20 mouse cellular contexts compared by ENCODE assay signal in genomic region chr14:48087298-48087830, GRCm38 (mm10). TPM values are rescaled to one million over a fixed set of nuclear protein-coding genes. Genes with fewer than 3 reads are reported as not detected.
A peak's percentile ranks its signal among the peaks of the same experiment; 100 is the strongest.
DNase-seq lines count a peak whose midpoint lies in the region; ATAC-seq and TF ChIP-seq lines count a peak whose summit lies in the region.
"Had no signal": no experiment of that assay in that cellular context is flagged by ENCODE, and none has a peak within 500 bp of the region (broad histone marks: within the 10 kb centered on the region; RNA-seq: fewer than 3 reads in every experiment).

No protein-coding gene starts in this region.

- in situ Hi-C loops in CH12.LX (cut with MboI; ENCODE audit: low pct_ligation_motif_present, low pct_unique_long_range_greater_than_20kb, low sequenced_read_pairs), result no loop called here

- no peaks in the 10 kb centered on the region for H3K27me3 ChIP-seq in CH12.LX (replicated peaks)
- no peaks in the 10 kb centered on the region for H3K27me3 ChIP-seq in neural tube, embryonic 11.5 days (ENCODE audit: control insufficient read depth, insufficient read depth, low read length)
- H3K27me3 ChIP-seq: kidney, embryonic 15.5 days had no signal

- TF ChIP-seq EP300 in CH12.LX (IDR thresholded peaks at IDR 0.05; ENCODE audit: low read length), result no peak

- dilution Hi-C loops in CH12.LX (cut with MboI; ENCODE audit: extremely low pct_ligation_motif_present, extremely low pct_unique_long_range_greater_than_20kb, low sequenced_read_pairs), result no loop called here

- no peak for TF ChIP-seq CTCF in CH12.LX (conservative IDR thresholded peaks at IDR 0.05 in 1 of 2, IDR thresholded peaks at IDR 0.05 in 1 of 2; ENCODE audit: low read depth in 2 of 2, low read length in 2 of 2)

- intact Hi-C loops in left cerebral cortex, postnatal 4 days (cut with DNase I), result no loop called here

- no peaks in the 10 kb centered on the region for H3K9me3 ChIP-seq in CH12.LX (replicated peaks; ENCODE audit: low read length)
- no peaks in the 10 kb centered on the region for H3K9me3 ChIP-seq in neural tube, embryonic 11.5 days (ENCODE audit: control insufficient read depth, low read length)
- H3K9me3 ChIP-seq: embryonic facial prominence, embryonic 12.5 days; G1E; kidney, embryonic 15.5 days; midbrain, embryonic 12.5 days had no signal

- H3K4me3 ChIP-seq in CH12.LX (replicated peaks in 1 of 3; ENCODE audit: low read depth in 2 of 3, low read length in 2 of 3, poor library complexity in 1 of 3), result no peak overlapping the region
- H3K4me3 ChIP-seq in neural tube, embryonic 11.5 days (ENCODE audit: low read depth, low read length), result no peak overlapping the region
- H3K4me3 ChIP-seq: embryonic facial prominence, embryonic 12.5 days; erythroblast, embryonic 14.5 days; kidney, embryonic 15.5 days; midbrain, embryonic 12.5 days; myocyte had no signal

- peak overlapping the region; percentile 19; the same call in 1 of the 2 replicates for H3K4me2 ChIP-seq in CH12.LX (ENCODE audit: insufficient read depth, low read depth, poor library complexity, severe bottlenecking)
- no peak overlapping the region for H3K4me2 ChIP-seq in neural tube, embryonic 11.5 days (ENCODE audit: low read depth)
- H3K4me2 ChIP-seq: embryonic facial prominence, embryonic 12.5 days; kidney, embryonic 15.5 days; midbrain, embryonic 12.5 days had no signal

- H3K9ac ChIP-seq in CH12.LX (ENCODE audit: insufficient read depth, low read depth), result no peak overlapping the region
- H3K9ac ChIP-seq in neural tube, embryonic 11.5 days (ENCODE audit: low read length), result no peak overlapping the region
- H3K9ac ChIP-seq: embryonic facial prominence, embryonic 12.5 days; kidney, embryonic 15.5 days; liver, postnatal 0 days; midbrain, embryonic 12.5 days had no signal

- peak; percentile 59 for DNase-seq in left cerebral cortex, postnatal 4 days
- DNase-seq in left cerebral cortex, adult 8-10 months (ENCODE audit: low spot score in 2 of 2), result no peak
- peak; percentile 8 for DNase-seq in CH12.LX (ENCODE audit: extremely low read depth)
- peak; percentile 42 for DNase-seq in embryo, embryonic 11 days
- peak; percentile 51 for DNase-seq in neural tube, embryonic 11.5 days (ENCODE audit: low spot score)
- DNase-seq in frontal cortex, postnatal 36 days (ENCODE audit: low spot score in 2 of 2), result no peak
- DNase-seq in layer of hippocampus, postnatal 36 days, result no peak
- DNase-seq: adrenal gland, postnatal 14 days; cerebellum, postnatal 36 days; gastrocnemius, postnatal 14 days; kidney, postnatal 4 days; liver, postnatal 0 days had no signal

- H3K79me2 ChIP-seq in CH12.LX (replicated peaks; ENCODE audit: control insufficient read depth, extremely low read depth, insufficient read depth, poor library complexity, severe bottlenecking), result no peaks in the 10 kb centered on the region

- TF ChIP-seq POLR2A in CH12.LX (IDR thresholded peaks at IDR 0.05; ENCODE audit: low read depth, low read length), result no peak

- peak; percentile 48; the same call in 1 of the 2 replicates for ATAC-seq in neural tube, embryonic 11.5 days (ENCODE audit: insufficient read depth, low FRiP score, low TSS enrichment)
- ATAC-seq: forebrain, embryonic 14.5 days; intestine, embryonic 16.5 days; liver, postnatal 0 days had no signal

- TF ChIP-seq RAD21 in CH12.LX (IDR thresholded peaks at IDR 0.05; ENCODE audit: low read depth, low read length), result no peak

- H3K4me1 ChIP-seq in CH12.LX (ENCODE audit: control insufficient read depth in 1 of 2, insufficient read depth in 2 of 2), result peaks cover 3 to 12% of the 10 kb centered on the region in 2 experiments; a peak in 3 of 4 replicates
- H3K4me1 ChIP-seq in neural tube, embryonic 11.5 days (ENCODE audit: control insufficient read depth, insufficient read depth, low read length), result peaks cover 2% of the 10 kb centered on the region; the same call in 1 of the 2 replicates

- H3K27ac ChIP-seq in CH12.LX (ENCODE audit: insufficient read depth, low read depth), result no peak overlapping the region
- no peak overlapping the region; the same call in 1 of the 2 replicates for H3K27ac ChIP-seq in neural tube, embryonic 11.5 days (ENCODE audit: low read depth, low read length)
- H3K27ac ChIP-seq: embryonic facial prominence, embryonic 12.5 days; kidney, embryonic 15.5 days; midbrain, embryonic 12.5 days had no signal

- WGBS in neural tube, embryonic 11.5 days, result 49% methylated on average over 8 of the region's 8 CpGs

- no peaks in the 10 kb centered on the region for H3K36me3 ChIP-seq in CH12.LX (replicated peaks in 1 of 2; ENCODE audit: control insufficient read depth in 1 of 2, insufficient read depth in 1 of 2, low read length in 1 of 2)
- H3K36me3 ChIP-seq in neural tube, embryonic 11.5 days (ENCODE audit: control insufficient read depth, insufficient read depth, low read length), result no peaks in the 10 kb centered on the region
- H3K36me3 ChIP-seq: embryonic facial prominence, embryonic 12.5 days; G1E; kidney, embryonic 15.5 days; midbrain, embryonic 12.5 days had no signal

TF ChIP-seq in CH12.LX, 34 proteins besides CTCF, POLR2A, EP300 and RAD21:
- TF ChIP-seq HCFC1 (IDR thresholded peaks at IDR 0.05; ENCODE audit: low read depth, low read length) (no peak), TBP (conservative IDR thresholded peaks at IDR 0.05; ENCODE audit: low read depth, low read length) (no peak), NRF1 (IDR thresholded peaks at IDR 0.05; ENCODE audit: low read depth, low read length) (no peak), BHLHE40 (IDR thresholded peaks at IDR 0.05; ENCODE audit: low read depth, low read length) (peak; percentile 39)

RNA-seq across cellular contexts. Expression of gene Peli2, which starts 33.3 kb away (rescaled TPM):
- total RNA-seq in left cerebral cortex, postnatal 4 days (2021), result 10 to 100 TPM; 25.5 to 30.8 TPM
- total RNA-seq in left cerebral cortex, adult 8-10 months (2022), result 10 to 100 TPM; 21.6 to 33.7 (median 30.5) TPM
- not detected in 2 replicates for total RNA-seq in CH12.LX (2012; rRNA removed)
- not detected in 2 replicates for total RNA-seq in CH12.LX (2014; rRNA removed)
- 0.26 TPM in 1 of 2 replicates, not detected in the other for polyA plus RNA-seq in CH12.LX (2012; ENCODE audit: insufficient read length, low read depth)
- 14.9 and 18.7 TPM in 2 replicates for polyA plus RNA-seq in neural tube, embryonic 11.5 days (2014; fragmentation: Nextera tagmentation; extraction: Ambion mirVana)
- 10 to 100 TPM; 15.4 to 27.4 TPM for total RNA-seq in layer of hippocampus, postnatal 36 days (2021)
- polyA plus RNA-seq: erythroblast, embryonic 14.5 days; G1E had no signal

Comparison
In these comparisons a context has a peak if more than half of its experiments do, and no peak if none do; other contexts are left out.
1. DNase-seq: peak in left cerebral cortex, postnatal 4 days (single experiment), CH12.LX (single experiment), embryo, embryonic 11 days (single experiment) and neural tube, embryonic 11.5 days (single experiment); none in left cerebral cortex, adult 8-10 months (0 of 2), frontal cortex, postnatal 36 days (0 of 2) and layer of hippocampus, postnatal 36 days (0 of 2).
2. RNA of gene Peli2, which starts 33.3 kb away (total RNA-seq): 21.6 to 33.7 TPM in left cerebral cortex, adult 8-10 months, 25.5 to 30.8 TPM in left cerebral cortex, postnatal 4 days and 15.4 to 27.4 TPM in layer of hippocampus, postnatal 36 days; not detected in CH12.LX; every median in the first group is over 10 times any median in the second.